8 mouse cellular contexts compared by ENCODE assay signal in genomic region chr9:77917074-77917621, GRCm38 (mm10). TPM values are rescaled to one million over a fixed set of nuclear protein-coding genes. Genes with fewer than 3 reads are reported as not detected.
DNase-seq lines count a peak whose midpoint lies in the region; ATAC-seq lines count a peak whose summit lies in the region.

Gene Elovl5, plus strand, starts transcription at chr9:77917364.

- no peaks in the 10 kb centered on the region for H3K27me3 ChIP-seq in lung, embryonic 16.5 days (ENCODE audit: control insufficient read depth, insufficient read depth, low read depth, low read length)

- peak within 1 kb of the TSS; percentile 76 for H3K27ac ChIP-seq in lung, embryonic 16.5 days (ENCODE audit: low read length)

- DNase-seq in MEL-GATA-1-ER (ENCODE audit: extremely low read depth, low read depth), result peak; percentile 98
- peak; percentile 96 for DNase-seq in cerebellum, adult 8-10 months
- DNase-seq in forelimb bud, embryonic 11.5 days (ENCODE audit: low read depth, low spot score), result peak; percentile 97
- peak; percentile 93 for DNase-seq in layer of hippocampus, adult 9-10 months (ENCODE audit: low spot score)
- DNase-seq in ovary, postnatal 10 days (ENCODE audit: low spot score), result peak; percentile 97
- peak; percentile 95 to 97 for DNase-seq in thymus, postnatal 10 days (ENCODE audit: low spot score in 2 of 2)

- ATAC-seq in hematopoietic stem cell, adult 5-6 weeks (replicated peaks in 1 of 2; ENCODE audit: insufficient read depth in 1 of 2, low FRiP score in 2 of 2, low TSS enrichment in 1 of 2, low read depth in 1 of 2, poor library complexity in 2 of 2, severe bottlenecking in 2 of 2), result peak; percentile 92 to 95
- ATAC-seq in lung, embryonic 16.5 days (ENCODE audit: low read depth), result peak; percentile 97

- peak within 1 kb of the TSS; percentile 74 for H3K4me2 ChIP-seq in lung, embryonic 16.5 days (ENCODE audit: low read depth, low read length)

- peaks cover 17% of the 10 kb centered on the region for H3K4me1 ChIP-seq in lung, embryonic 16.5 days (replicated peaks; ENCODE audit: control insufficient read depth, insufficient read depth, low read length)

- no peaks in the 10 kb centered on the region for H3K9me3 ChIP-seq in lung, embryonic 16.5 days (ENCODE audit: control insufficient read depth, low read length)

- WGBS in lung, embryonic 16.5 days, result under 1% methylated on average over 41 of the region's 42 CpGs

- peak within 1 kb of the TSS; percentile 85 for H3K9ac ChIP-seq in lung, embryonic 16.5 days (ENCODE audit: low read length)

- no peaks in the 10 kb centered on the region for H3K36me3 ChIP-seq in lung, embryonic 16.5 days (ENCODE audit: control insufficient read depth, insufficient read depth, low read length)

- peak within 1 kb of the TSS; percentile 95 for H3K4me3 ChIP-seq in lung, embryonic 16.5 days (ENCODE audit: low read length)

RNA-seq across cellular contexts. Expression of gene Elovl5, which starts in this region (rescaled TPM):
- 77.5 and 92.5 TPM in 2 replicates for total RNA-seq in hematopoietic stem cell, adult 5-6 weeks (2017)
- polyA plus RNA-seq in lung, embryonic 16.5 days (2015; fragmentation: Nextera tagmentation; extraction: Ambion mirVana), result 94.6 and 96.3 TPM in 2 replicates

Comparison
In these comparisons a context has a peak if more than half of its experiments do, and no peak if none do; other contexts are left out.
1. Peak in every context shown above with its lines: DNase-seq, ATAC-seq, H3K4me3 ChIP-seq and H3K27ac ChIP-seq.